Mouse (Mus musculus): ENCODE results near the gene 4931440F15Rik. TPM values are rescaled to one million over a fixed set of nuclear protein-coding genes. Genes with fewer than 3 reads are reported as not detected.

The 4931440F15Rik gene
- polyA plus RNA-seq, 1 experiment from 2014 or later, result 0.38 TPM

Other genes with a start within 250 kb of the 4931440F15Rik start
- gene Rtn4, start 132.7 kb downstream of the 4931440F15Rik start, polyA plus RNA-seq (2016; fragmentation: Nextera tagmentation; extraction: Ambion mirVana), result 109 and 120 TPM in 2 replicates
- 3.7 TPM in 2 replicates for gene Eml6, start 200.4 kb upstream of the 4931440F15Rik start, polyA plus RNA-seq (2016; fragmentation: Nextera tagmentation; extraction: Ambion mirVana)

All from neural tube, embryonic 12.5 days (tissue).